27 mouse cellular contexts compared by ENCODE assay signal in genomic region chr6:17666024-17666423, GRCm38 (mm10).
"Had no signal": no experiment of that assay in that cellular context is flagged by ENCODE, and none has a peak within 500 bp of the region (broad histone marks: within the 10 kb centered on the region; RNA-seq: fewer than 3 reads in every experiment).

No protein-coding gene starts in this region.

- H3K9me3 ChIP-seq: heart, embryonic 13.5 days; heart, embryonic 15.5 days; hindbrain, embryonic 13.5 days; hindbrain, embryonic 15.5 days; kidney, embryonic 15.5 days; limb, embryonic 13.5 days; limb, embryonic 15.5 days; liver, embryonic 12.5 days had no signal

- H3K27me3 ChIP-seq: heart, embryonic 13.5 days; heart, embryonic 15.5 days; hindbrain, embryonic 13.5 days; hindbrain, embryonic 15.5 days; kidney, embryonic 15.5 days; limb, embryonic 13.5 days; limb, embryonic 15.5 days; liver, embryonic 12.5 days had no signal

- H3K4me2 ChIP-seq: heart, embryonic 11.5 days; heart, embryonic 13.5 days; heart, embryonic 15.5 days; hindbrain, embryonic 13.5 days; hindbrain, embryonic 15.5 days; kidney, embryonic 15.5 days; limb, embryonic 13.5 days; limb, embryonic 15.5 days; liver, embryonic 12.5 days had no signal

- H3K4me1 ChIP-seq: hindbrain, embryonic 13.5 days; hindbrain, embryonic 15.5 days; kidney, embryonic 15.5 days; limb, embryonic 13.5 days; limb, embryonic 15.5 days; liver, embryonic 12.5 days had no signal

- H3K4me3 ChIP-seq: gastrocnemius, adult 2 months; heart, adult 2 months; heart, embryonic 13.5 days; heart, embryonic 15.5 days; hindbrain, embryonic 13.5 days; hindbrain, embryonic 15.5 days; kidney, embryonic 15.5 days; limb, embryonic 13.5 days; limb, embryonic 15.5 days; liver, embryonic 12.5 days had no signal

- ATAC-seq: hindbrain, postnatal 0 days; intestine, embryonic 16.5 days; liver, embryonic 12.5 days had no signal

- H3K27ac ChIP-seq: gastrocnemius, adult 2 months; heart, adult 2 months; heart, embryonic 13.5 days; heart, embryonic 15.5 days; hindbrain, embryonic 13.5 days; hindbrain, embryonic 15.5 days; hindbrain, postnatal 0 days; kidney, embryonic 15.5 days; kidney, postnatal 0 days; limb, embryonic 13.5 days; limb, embryonic 15.5 days; liver, embryonic 12.5 days; liver, embryonic 14.5 days had no signal

- H3K9ac ChIP-seq: heart, embryonic 13.5 days; heart, embryonic 15.5 days; hindbrain, embryonic 13.5 days; hindbrain, embryonic 15.5 days; kidney, embryonic 15.5 days; limb, embryonic 13.5 days; limb, embryonic 15.5 days; liver, embryonic 12.5 days; liver, embryonic 14.5 days had no signal

- DNase-seq: gastrocnemius, adult 2 months; gastrocnemius, postnatal 10 days; gastrocnemius, postnatal 25 days; heart, adult 11 months; heart, adult 2 months; heart, postnatal 14 days; heart, postnatal 36 days; kidney, adult 11 months; kidney, adult 2 months; kidney, adult 9 months; kidney, postnatal 14 days; kidney, postnatal 36 days; layer of hippocampus, postnatal 36 days; left cerebral cortex, postnatal 4 days had no signal
